Mouse (Mus musculus): ENCODE data around the gene Chd1.

DNA sequence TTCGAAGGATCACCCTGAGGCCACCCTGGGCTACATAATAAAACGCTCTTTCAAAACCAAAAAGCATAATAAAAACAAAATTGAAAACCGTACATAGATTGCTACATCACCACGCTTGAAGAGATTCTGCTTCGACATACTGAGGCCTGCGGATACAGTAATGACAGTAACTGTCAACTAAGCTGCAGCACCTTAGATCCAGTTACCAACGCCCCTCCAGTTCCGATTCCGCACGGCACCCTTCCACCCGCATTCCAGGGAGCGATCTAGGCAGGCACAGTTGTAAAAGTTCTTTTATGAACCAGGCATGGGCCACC, 651 bp upstream of the Chd1 start:
- TF ChIP-seq GATA1 (IDR thresholded peaks at IDR 0.05; ENCODE audit: borderline replicate concordance, low read length) (no peak), FLI1 (IDR thresholded peaks at IDR 0.05; ENCODE audit: low read length) (no peak)

Data from megakaryocyte, embryonic 14.5 days (primary cell).